Mouse (Mus musculus): ENCODE measurements around the gene Otulinl. TPM values are rescaled to one million over a fixed set of nuclear protein-coding genes. Genes with fewer than 3 reads are reported as not detected.

Otulinl gene
- total and polyA plus RNA-seq, 3 experiments: 0.84 to 2.5 (median 1.7) TPM

- Histone ChIP-seq H3K9me3 (replicated peaks; ENCODE audit: low read length) (no peaks in the 10 kb centered on the region), H3K27ac (ENCODE audit: insufficient read depth, low read depth) (no peak overlapping the region), H3K79me2 (replicated peaks; ENCODE audit: control insufficient read depth, extremely low read depth, insufficient read depth, poor library complexity, severe bottlenecking) (no peaks in the 10 kb centered on the region), H3K9ac (ENCODE audit: insufficient read depth, low read depth) (no peak overlapping the region), H3K36me3 (replicated peaks in 1 of 2; ENCODE audit: control insufficient read depth in 1 of 2, insufficient read depth in 1 of 2, low read length in 1 of 2) (no peaks in the 10 kb centered on the region), H3K4me1 (ENCODE audit: control insufficient read depth in 1 of 2, insufficient read depth in 2 of 2) (peaks cover 4 to 9% of the 10 kb centered on the region in 2 experiments; a peak in 3 of 4 replicates), H3K4me3 (replicated peaks in 1 of 3; ENCODE audit: low read depth in 2 of 3, low read length in 2 of 3, poor library complexity in 1 of 3) (no peak overlapping the region), H3K4me2 (ENCODE audit: insufficient read depth, low read depth, poor library complexity, severe bottlenecking) (no peak overlapping the region), H3K27me3 (replicated peaks) (no peaks in the 10 kb centered on the region)
- no peak for TF ChIP-seq E2F4 (IDR thresholded peaks at IDR 0.05; ENCODE audit: insufficient replicate concordance, low read depth, low read length)
- no peak for TF ChIP-seq MEF2A (IDR thresholded peaks at IDR 0.05; ENCODE audit: borderline replicate concordance, low read depth, low read length)
- TF ChIP-seq UBTF (IDR thresholded peaks at IDR 0.05; ENCODE audit: low read depth, low read length): no peak
- TF ChIP-seq EP300 (IDR thresholded peaks at IDR 0.05; ENCODE audit: low read length): no peak
- no peak for TF ChIP-seq ELF1 (IDR thresholded peaks at IDR 0.05; ENCODE audit: low read depth, low read length)
- no peak for TF ChIP-seq JUN (IDR thresholded peaks at IDR 0.05; ENCODE audit: insufficient read depth, low read depth, low read length)
- TF ChIP-seq USF1 (IDR thresholded peaks at IDR 0.05; ENCODE audit: low read depth, low read length): no peak
- no peak for TF ChIP-seq HCFC1 (IDR thresholded peaks at IDR 0.05; ENCODE audit: low read depth, low read length)
- no peak for TF ChIP-seq MAZ (IDR thresholded peaks at IDR 0.05; ENCODE audit: low read depth, low read length)
- no peak for TF ChIP-seq PAX5 (IDR thresholded peaks at IDR 0.05; ENCODE audit: low read length)
- TF ChIP-seq RCOR1 (conservative IDR thresholded peaks at IDR 0.05; ENCODE audit: low read depth, low read length): no peak
- TF ChIP-seq TBP (conservative IDR thresholded peaks at IDR 0.05; ENCODE audit: low read depth, low read length): no peak
- in situ Hi-C loops (cut with MboI; ENCODE audit: low pct_ligation_motif_present, low pct_unique_long_range_greater_than_20kb, low sequenced_read_pairs): no loop called here
- DNase-seq (ENCODE audit: extremely low read depth): no peak
- dilution Hi-C loops (cut with MboI; ENCODE audit: extremely low pct_ligation_motif_present, extremely low pct_unique_long_range_greater_than_20kb, low sequenced_read_pairs): no loop called here
Observed at GRCm38 (mm10) chr15:27697632-27698031, 16.3 kb upstream of the Otulinl start.

- Histone ChIP-seq H3K9me3 (replicated peaks; ENCODE audit: low read length) (no peaks in the 10 kb centered on the region), H3K36me3 (replicated peaks in 1 of 2; ENCODE audit: control insufficient read depth in 1 of 2, insufficient read depth in 1 of 2, low read length in 1 of 2) (no peaks in the 10 kb centered on the region), H3K9ac (ENCODE audit: insufficient read depth, low read depth) (no peak overlapping the region), H3K27ac (ENCODE audit: insufficient read depth, low read depth) (no peak overlapping the region), H3K27me3 (replicated peaks) (no peaks in the 10 kb centered on the region), H3K4me2 (ENCODE audit: insufficient read depth, low read depth, poor library complexity, severe bottlenecking) (no peak overlapping the region), H3K4me3 (replicated peaks in 1 of 3; ENCODE audit: low read depth in 2 of 3, low read length in 2 of 3, poor library complexity in 1 of 3) (no peak overlapping the region), H3K79me2 (replicated peaks; ENCODE audit: control insufficient read depth, extremely low read depth, insufficient read depth, poor library complexity, severe bottlenecking) (no peaks in the 10 kb centered on the region), H3K4me1 (ENCODE audit: control insufficient read depth in 1 of 2, insufficient read depth in 2 of 2) (no peaks in the 10 kb centered on the region)
- no peak for TF ChIP-seq PAX5 (IDR thresholded peaks at IDR 0.05; ENCODE audit: low read length)
- TF ChIP-seq CTCF (conservative IDR thresholded peaks at IDR 0.05 in 1 of 2, IDR thresholded peaks at IDR 0.05 in 1 of 2; ENCODE audit: low read depth in 2 of 2, low read length in 2 of 2): no peak
- TF ChIP-seq JUND (conservative IDR thresholded peaks at IDR 0.05; ENCODE audit: low read depth, low read length): no peak
- no peak for TF ChIP-seq ELF1 (IDR thresholded peaks at IDR 0.05; ENCODE audit: low read depth, low read length)
- no peak for TF ChIP-seq JUN (IDR thresholded peaks at IDR 0.05; ENCODE audit: insufficient read depth, low read depth, low read length)
- no peak for TF ChIP-seq MYC (IDR thresholded peaks at IDR 0.05; ENCODE audit: low read depth, low read length)
- no peak for TF ChIP-seq KAT2A (IDR thresholded peaks at IDR 0.05; ENCODE audit: insufficient replicate concordance, low read length)
- no peak for TF ChIP-seq USF2 (conservative IDR thresholded peaks at IDR 0.05; ENCODE audit: low read depth, low read length)
- TF ChIP-seq BHLHE40 (IDR thresholded peaks at IDR 0.05; ENCODE audit: low read depth, low read length): no peak
- no peak for TF ChIP-seq CHD2 (IDR thresholded peaks at IDR 0.05; ENCODE audit: low read length)
- TF ChIP-seq NELFE (IDR thresholded peaks at IDR 0.05; ENCODE audit: low read depth, low read length): no peak
- TF ChIP-seq MXI1 (IDR thresholded peaks at IDR 0.05; ENCODE audit: low read depth, low read length): no peak
- no peak for TF ChIP-seq MAX (IDR thresholded peaks at IDR 0.05; ENCODE audit: low read length)
- no peak for TF ChIP-seq TCF12 (IDR thresholded peaks at IDR 0.05; ENCODE audit: low read depth, low read length)
- TF ChIP-seq EP300 (IDR thresholded peaks at IDR 0.05; ENCODE audit: low read length): no peak
- no peak for TF ChIP-seq RAD21 (IDR thresholded peaks at IDR 0.05; ENCODE audit: low read depth, low read length)
- no peak for TF ChIP-seq GABPA (IDR thresholded peaks at IDR 0.05; ENCODE audit: insufficient replicate concordance, low read depth, low read length)
- no peak for TF ChIP-seq RCOR1 (conservative IDR thresholded peaks at IDR 0.05; ENCODE audit: low read depth, low read length)
- TF ChIP-seq MEF2A (IDR thresholded peaks at IDR 0.05; ENCODE audit: borderline replicate concordance, low read depth, low read length): no peak
- TF ChIP-seq E2F4 (IDR thresholded peaks at IDR 0.05; ENCODE audit: insufficient replicate concordance, low read depth, low read length): no peak
- in situ Hi-C loops (cut with MboI; ENCODE audit: low pct_ligation_motif_present, low pct_unique_long_range_greater_than_20kb, low sequenced_read_pairs): no loop called here
- dilution Hi-C loops (cut with MboI; ENCODE audit: extremely low pct_ligation_motif_present, extremely low pct_unique_long_range_greater_than_20kb, low sequenced_read_pairs): no loop called here
- no peak for DNase-seq (ENCODE audit: extremely low read depth)
Observed at GRCm38 (mm10) chr15:27693235-27693634, 11.9 kb upstream of the Otulinl start.
